Mouse (Mus musculus) frontal cortex, postnatal 10 days (tissue): Measurements from ENCODE around the gene BC049715.
"Not testable (repeated sequence)": the region's sequence is repeated elsewhere in the genome, so short reads cannot be mapped to it uniquely, and the experiment has no call there.

Source experiments
- DNase-seq, 2 experiments: peaks; one replicate each; pipeline ENCODE4 v3.0.0; 2022; ENCODE audit warnings: low spot score in 2 of 2, mixed read lengths in 1 of 2

BC049715 gene

GRCm38 (mm10) chr6:136850267-136850666 is 22.8 kb downstream of the BC049715 start:
- DNase-seq, result no peak

- no peak for DNase-seq
These were observed 24.9 kb downstream of the BC049715 start for GRCm38 (mm10) chr6:136852348-136852747.

GRCm38 (mm10) chr6:136852762-136853161 is 25.3 kb downstream of the BC049715 start:
- DNase-seq, result no peak

- no peak for DNase-seq
These were observed 26.9 kb downstream of the BC049715 start for GRCm38 (mm10) chr6:136854361-136854781.

- DNase-seq, result no peak
These were observed 27.8 kb downstream of the BC049715 start for GRCm38 (mm10) chr6:136855183-136855582.

GRCm38 (mm10) chr6:136856071-136856636 is 28.7 kb downstream of the BC049715 start:
- DNase-seq, result no peak

GRCm38 (mm10) chr6:136857186-136857872 is 29.9 kb downstream of the BC049715 start, which contains the start of gene Art4:
Art4 (minus strand) TSS chr6:136857733.
- no peak for DNase-seq

- DNase-seq, result no peak
These were observed 30.4 kb downstream of the BC049715 start for GRCm38 (mm10) chr6:136857873-136858260.

GRCm38 (mm10) chr6:136858420-136858819 is 31.0 kb downstream of the BC049715 start:
- no peak for DNase-seq

GRCm38 (mm10) chr6:136861020-136861419 is 33.6 kb downstream of the BC049715 start:
- DNase-seq, result no peak

- no peak for DNase-seq
These were observed 37.9 kb downstream of the BC049715 start for GRCm38 (mm10) chr6:136865360-136865759.

- no peak for DNase-seq
These were observed 38.7 kb downstream of the BC049715 start for GRCm38 (mm10) chr6:136866150-136866549.

GRCm38 (mm10) chr6:136868921-136869320 is 41.5 kb downstream of the BC049715 start:
- no peak for DNase-seq

GRCm38 (mm10) chr6:136874599-136874998 is 47.2 kb downstream of the BC049715 start:
- no peak for DNase-seq

GRCm38 (mm10) chr6:136875670-136876069 is 48.2 kb downstream of the BC049715 start, which contains the start of gene Mgp:
Mgp (minus strand) TSS chr6:136875823.
- DNase-seq, result peak in 1 of 2 experiments; percentile 26

- DNase-seq, result no peak
These were observed 54.3 kb downstream of the BC049715 start for GRCm38 (mm10) chr6:136881678-136882077.

GRCm38 (mm10) chr6:136883431-136883915 is 56.0 kb downstream of the BC049715 start:
- DNase-seq, result no peak

GRCm38 (mm10) chr6:136883961-136884360 is 56.5 kb downstream of the BC049715 start:
- no peak for DNase-seq

- DNase-seq, result not testable (repeated sequence)
These were observed 57.3 kb downstream of the BC049715 start for GRCm38 (mm10) chr6:136884766-136885165.

GRCm38 (mm10) chr6:136887854-136888253 is 60.4 kb downstream of the BC049715 start:
- no peak for DNase-seq

GRCm38 (mm10) chr6:136889067-136889466 is 61.6 kb downstream of the BC049715 start:
- DNase-seq, result no peak

- no peak for DNase-seq
These were observed 62.1 kb downstream of the BC049715 start for GRCm38 (mm10) chr6:136889554-136889953.
